Mouse (Mus musculus) liver, adult 2 months (tissue): ENCODE results near the gene Arhgap27.

Source experiments
- CTCF ChIP-seq: fragments of 200-500 bp; IDR thresholded peaks from 2 replicates; pipeline ENCODE4 v1.5.1; 2011; ENCODE audit warnings: low read depth, low read length, control low read depth
- POLR2A ChIP-seq: fragments of 200-500 bp; IDR thresholded peaks from 2 replicates; pipeline ENCODE4 v1.6.1; 2011; ENCODE audit warnings: low read length, control low read depth; ENCODE audit not compliant: insufficient read depth; ENCODE audit errors: extremely low read depth

DNA sequence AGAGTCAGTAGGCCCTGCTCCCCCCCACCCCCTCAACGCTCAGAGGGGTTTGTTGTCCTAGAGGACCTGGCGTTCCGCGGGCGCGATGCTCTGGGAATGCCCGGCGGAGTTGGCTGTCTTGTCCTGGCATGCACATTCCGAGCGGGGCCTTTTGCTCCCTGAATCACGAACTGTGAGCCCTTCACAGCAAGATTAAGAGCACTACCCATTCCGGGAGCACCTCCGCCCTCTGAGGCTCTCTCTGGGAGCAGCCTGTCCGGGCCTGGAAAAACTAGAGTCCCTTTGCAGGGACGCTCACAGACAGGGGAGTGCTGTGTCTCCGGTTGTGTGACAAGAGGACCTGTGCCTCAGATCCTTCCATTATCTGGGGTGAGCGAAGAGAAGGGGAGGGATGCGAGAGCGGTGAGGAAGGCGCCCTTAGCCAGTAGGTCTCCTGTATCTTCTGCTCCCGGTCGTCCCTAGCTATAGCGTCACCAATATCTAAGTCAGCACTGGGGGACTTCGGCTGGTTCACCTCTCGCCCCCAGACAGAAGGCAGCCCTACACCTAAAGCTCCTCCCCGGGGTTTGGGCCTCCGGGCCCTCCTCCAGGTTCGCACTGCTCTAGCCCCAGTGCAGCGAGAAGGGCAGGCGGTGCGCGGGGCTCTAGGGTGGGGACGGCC lies 841 bp downstream of the Arhgap27 start:
- TF ChIP-seq POLR2A, result no peak
- no peak for TF ChIP-seq CTCF
